11 mouse cellular contexts compared by ENCODE assay signal in the genomic region with DNA sequence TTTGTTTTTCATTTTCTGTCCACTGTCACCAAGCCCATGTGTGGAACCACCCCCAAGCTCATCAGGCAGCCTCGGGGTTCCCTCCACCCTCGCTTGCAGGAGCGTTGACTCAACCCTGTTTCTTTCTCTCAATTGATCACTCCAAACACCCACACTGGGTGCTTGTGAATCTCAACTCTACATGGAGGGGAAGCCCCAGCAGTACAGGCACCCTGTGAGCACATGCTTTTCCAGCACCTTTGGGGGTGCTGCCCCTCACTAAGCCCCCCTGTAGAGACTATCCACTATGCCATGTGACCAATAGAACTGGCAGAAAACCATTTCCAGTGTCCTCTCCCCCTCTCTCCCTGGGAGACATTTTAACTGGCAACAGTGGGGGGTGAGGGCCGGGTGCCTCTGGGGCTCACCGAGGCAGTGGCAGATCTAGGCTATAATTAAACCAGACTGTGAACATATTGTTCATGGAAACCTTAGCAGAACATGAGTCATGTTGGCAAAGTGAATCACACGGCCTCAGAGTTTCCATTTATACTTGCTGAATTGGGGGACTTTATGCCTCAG.
DNase-seq lines count a peak whose midpoint lies in the region; ATAC-seq and TF ChIP-seq lines count a peak whose summit lies in the region.
"Had no signal": no experiment of that assay in that cellular context is flagged by ENCODE, and none has a peak within 500 bp of the region (broad histone marks: within the 10 kb centered on the region; RNA-seq: fewer than 3 reads in every experiment).

No protein-coding gene starts in this region.

- peak overlapping the region; percentile 44; the same call in 1 of the 2 replicates for H3K27ac ChIP-seq in lung, postnatal 0 days (ENCODE audit: low read length)
- H3K27ac ChIP-seq in heart, adult 2 months, result peak overlapping the region; percentile 31; the same call in 1 of the 2 replicates
- H3K27ac ChIP-seq in olfactory bulb, adult 2 months (ENCODE audit: insufficient read depth, low read depth, low read length), result peak overlapping the region; percentile 97

- H3K36me3 ChIP-seq in lung, postnatal 0 days (ENCODE audit: insufficient read depth, low read length), result no peaks in the 10 kb centered on the region
- H3K36me3 ChIP-seq in heart, adult 2 months (ENCODE audit: control insufficient read depth, insufficient read depth, low read length), result peaks cover 2% of the 10 kb centered on the region; the same call in 1 of the 2 replicates

- WGBS in lung, postnatal 0 days, result 36% methylated on average over 6 of the region's 6 CpGs
- WGBS in heart, adult 2 months, result 39% methylated on average over 6 of the region's 6 CpGs
- WGBS in olfactory bulb, adult 2 months, result 15% methylated on average over 6 of the region's 6 CpGs

- no peaks in the 10 kb centered on the region for H3K4me1 ChIP-seq in lung, postnatal 0 days (ENCODE audit: insufficient read depth, low read depth, low read length)
- peaks cover 17% of the 10 kb centered on the region for H3K4me1 ChIP-seq in heart, adult 2 months (ENCODE audit: control insufficient read depth, insufficient read depth, low read length)
- H3K4me1 ChIP-seq in olfactory bulb, adult 2 months (ENCODE audit: control insufficient read depth, insufficient read depth, low read length), result peaks cover 23% of the 10 kb centered on the region

- no peak overlapping the region for H3K9ac ChIP-seq in lung, postnatal 0 days (replicated peaks; ENCODE audit: low read depth)
- H3K9ac ChIP-seq in heart, adult 2 months (ENCODE audit: low read depth, low read length), result no peak overlapping the region

- H3K27me3 ChIP-seq in lung, postnatal 0 days (replicated peaks; ENCODE audit: insufficient read depth, low read length), result no peaks in the 10 kb centered on the region
- no peaks in the 10 kb centered on the region for H3K27me3 ChIP-seq in heart, adult 2 months (ENCODE audit: control insufficient read depth, insufficient read depth, low read length)

- ATAC-seq in lung, postnatal 0 days, result peak; percentile 45

- peak; percentile 33; the same call in 1 of the 2 replicates for TF ChIP-seq EP300 in lung, postnatal 0 days (IDR thresholded peaks at IDR 0.05)
- TF ChIP-seq EP300 in heart, adult 2 months (IDR thresholded peaks at IDR 0.05; ENCODE audit: insufficient read depth, low read depth, low read length), result no peak

- H3K79me2 ChIP-seq in heart, adult 2 months (replicated peaks; ENCODE audit: control insufficient read depth, insufficient read depth, low read length), result no peaks in the 10 kb centered on the region

- intact Hi-C loops in heart, adult 2 months (cut with DNase I), result no loop called here

- no peak for TF ChIP-seq CTCF in lung, postnatal 0 days (IDR thresholded peaks at IDR 0.05)
- no peak for TF ChIP-seq CTCF in heart, adult 2 months (IDR thresholded peaks at IDR 0.05)
- TF ChIP-seq CTCF in olfactory bulb, adult 2 months (IDR thresholded peaks at IDR 0.05; ENCODE audit: insufficient read depth, low read depth, low read length), result no peak

- peak; percentile 52 for DNase-seq in adrenal gland, adult 2 months
- DNase-seq in adrenal gland, adult 8-10 months, result no peak
- peak; percentile 45 for DNase-seq in lung, postnatal 0 days (ENCODE audit: low spot score)
- no peak for DNase-seq in lung, postnatal 14 days
- DNase-seq in heart, adult 2 months, result no peak
- DNase-seq in thymus, postnatal 14 days, result no peak
- DNase-seq in gastrocnemius, postnatal 10 days, result no peak
- DNase-seq: B cell, adult 2 months; kidney, postnatal 14 days; lung, adult 18-20 months had no signal

- H3K4me3 ChIP-seq in lung, postnatal 0 days (ENCODE audit: low read depth, low read length), result no peak overlapping the region
- H3K4me3 ChIP-seq in heart, adult 2 months, result no peak overlapping the region
- H3K4me3 ChIP-seq in olfactory bulb, adult 2 months (ENCODE audit: insufficient read depth, low read depth, low read length), result no peak overlapping the region

- no peak overlapping the region for H3K4me2 ChIP-seq in lung, postnatal 0 days (replicated peaks; ENCODE audit: low read depth, low read length)

- TF ChIP-seq POLR2A in heart, adult 2 months (IDR thresholded peaks at IDR 0.05; ENCODE audit: insufficient read depth, low read depth, low read length), result no peak
- no peak for TF ChIP-seq POLR2A in olfactory bulb, adult 2 months (IDR thresholded peaks at IDR 0.05; ENCODE audit: insufficient read depth, low read depth, low read length)

- no peaks in the 10 kb centered on the region for H3K9me3 ChIP-seq in lung, postnatal 0 days (ENCODE audit: low read length)

Comparison
In these comparisons a context has a peak if more than half of its experiments do, and no peak if none do; other contexts are left out.
1. DNase-seq: peak in adrenal gland, adult 2 months (single experiment) and lung, postnatal 0 days (single experiment); none in adrenal gland, adult 8-10 months (single experiment), lung, postnatal 14 days (single experiment), heart, adult 2 months (0 of 2), thymus, postnatal 14 days (single experiment) and gastrocnemius, postnatal 10 days (single experiment).
2. H3K27ac ChIP-seq: peak in every context shown above with its lines; median percentile 97 in olfactory bulb, adult 2 months; 44 in lung, postnatal 0 days; 31 in heart, adult 2 months.